Mouse (Mus musculus) intestine, embryonic 16.5 days (tissue): ENCODE data around the gene Abhd14b. TPM values are rescaled to one million over a fixed set of nuclear protein-coding genes. Genes with fewer than 3 reads are reported as not detected.
A peak's percentile ranks its signal among the peaks of the same experiment; 100 is the strongest.

Source experiments
- ATAC-seq: fragments of 200-750 bp; cut with Nextera tagmentation; 2 replicates; pipeline ENCODE4 v1.8.0; 2017; ENCODE audit warnings: moderate TSS enrichment, moderate library complexity
- H3K27ac ChIP-seq: fragments of 300-500 bp; sonication (generic); 2 replicates; pipeline ENCODE4 v1.5.1; 2014; ENCODE audit warnings: mild to moderate bottlenecking, low read length
- H3K27me3 ChIP-seq: fragments of 300-500 bp; sonication (generic); replicated peaks from 2 replicates; pipeline ENCODE4 v1.6.1; 2014; ENCODE audit warnings: low read length, control low read depth, mixed read lengths; ENCODE audit not compliant: control insufficient read depth, insufficient read depth
- H3K36me3 ChIP-seq: fragments of 300-500 bp; sonication (generic); 2 replicates; pipeline ENCODE4 v1.6.1; 2014; ENCODE audit warnings: low read length, control low read depth; ENCODE audit not compliant: control insufficient read depth, insufficient read depth
- H3K4me1 ChIP-seq: fragments of 300-500 bp; sonication (generic); 2 replicates; pipeline ENCODE4 v1.6.1; 2014; ENCODE audit warnings: low read length, control low read depth, mixed read lengths; ENCODE audit not compliant: control insufficient read depth, insufficient read depth
- H3K4me2 ChIP-seq: fragments of 300-500 bp; sonication (generic); 2 replicates; pipeline ENCODE4 v1.6.1; 2014; ENCODE audit warnings: low read depth, low read length, control low read depth
- H3K4me3 ChIP-seq: fragments of 300-500 bp; sonication (generic); 2 replicates; pipeline ENCODE4 v1.5.1; 2014; ENCODE audit warnings: mild to moderate bottlenecking, low read length
- H3K9ac ChIP-seq: fragments of 300-500 bp; sonication (generic); 2 replicates; pipeline ENCODE4 v1.6.1; 2014; ENCODE audit warnings: low read depth, low read length
- H3K9me3 ChIP-seq: fragments of 300-500 bp; sonication (generic); 2 replicates; pipeline ENCODE4 v1.6.1; 2016; ENCODE audit warnings: low read length, control low read depth; ENCODE audit not compliant: control insufficient read depth
- WGBS: fragments of 180-500 bp; shearing (Covaris S2); extraction: QIAGEN DNeasy Blood & Tissue Kit; methylation state at CpG from one replicate; pipeline ENCODE4 v1.1.7; 2014; 5-methylcytosine and 5-hydroxymethylcytosine counted together
- polyA plus RNA-seq: library from polyadenylated mRNA; unstranded; fragments of >200 nt; fragmentation: Nextera tagmentation; extraction: Ambion mirVana; gene quantifications from 2 replicates; pipeline ENCODE4 v1.2.1, GENCODE M21; 2015

Gene Abhd14b
- polyA plus RNA-seq, 1 experiment from 2014 or later: 34.3 TPM

- no peaks in the 10 kb centered on the region for H3K36me3 ChIP-seq
- 88% methylated on average over 16 of the region's 16 CpGs for WGBS
- no peak for ATAC-seq
- H3K9me3 ChIP-seq: no peaks in the 10 kb centered on the region
- no peak overlapping the region for H3K27ac ChIP-seq
- H3K9ac ChIP-seq: no peak overlapping the region
- peaks cover 22% of the 10 kb centered on the region for H3K4me1 ChIP-seq
- no peak overlapping the region for H3K4me2 ChIP-seq
- peaks cover 21% of the 10 kb centered on the region for H3K27me3 ChIP-seq
- H3K4me3 ChIP-seq: no peak overlapping the region
Observed at GRCm38 (mm10) chr9:106461641-106462429, 14.6 kb downstream of the Abhd14b start.

DNA sequence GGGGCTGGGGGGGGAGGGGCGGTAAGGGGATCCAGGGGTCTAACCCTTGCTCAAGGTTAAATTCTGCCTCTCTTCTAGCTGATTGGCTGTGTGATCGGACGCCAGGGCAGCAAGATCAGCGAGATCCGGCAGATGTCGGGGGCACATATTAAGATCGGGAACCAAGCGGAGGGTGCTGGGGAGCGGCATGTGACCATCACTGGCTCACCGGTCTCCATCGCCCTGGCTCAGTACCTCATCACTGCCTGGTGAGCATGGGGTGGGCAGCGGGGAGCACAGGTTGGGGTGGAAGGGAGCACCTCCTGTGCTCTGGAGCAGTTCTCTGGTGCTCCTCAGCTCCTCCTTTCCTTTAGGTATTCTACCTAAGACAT, 15.2 kb downstream of the Abhd14b start:
- Histone ChIP-seq H3K9me3 (no peaks in the 10 kb centered on the region), H3K27ac (no peak overlapping the region), H3K36me3 (no peaks in the 10 kb centered on the region), H3K9ac (no peak overlapping the region), H3K4me2 (no peak overlapping the region), H3K4me1 (peaks cover 16% of the 10 kb centered on the region), H3K4me3 (no peak overlapping the region), H3K27me3 (peaks cover 21% of the 10 kb centered on the region)
- ATAC-seq: no peak
- 94% methylated on average over 12 of the region's 12 CpGs for WGBS

DNA sequence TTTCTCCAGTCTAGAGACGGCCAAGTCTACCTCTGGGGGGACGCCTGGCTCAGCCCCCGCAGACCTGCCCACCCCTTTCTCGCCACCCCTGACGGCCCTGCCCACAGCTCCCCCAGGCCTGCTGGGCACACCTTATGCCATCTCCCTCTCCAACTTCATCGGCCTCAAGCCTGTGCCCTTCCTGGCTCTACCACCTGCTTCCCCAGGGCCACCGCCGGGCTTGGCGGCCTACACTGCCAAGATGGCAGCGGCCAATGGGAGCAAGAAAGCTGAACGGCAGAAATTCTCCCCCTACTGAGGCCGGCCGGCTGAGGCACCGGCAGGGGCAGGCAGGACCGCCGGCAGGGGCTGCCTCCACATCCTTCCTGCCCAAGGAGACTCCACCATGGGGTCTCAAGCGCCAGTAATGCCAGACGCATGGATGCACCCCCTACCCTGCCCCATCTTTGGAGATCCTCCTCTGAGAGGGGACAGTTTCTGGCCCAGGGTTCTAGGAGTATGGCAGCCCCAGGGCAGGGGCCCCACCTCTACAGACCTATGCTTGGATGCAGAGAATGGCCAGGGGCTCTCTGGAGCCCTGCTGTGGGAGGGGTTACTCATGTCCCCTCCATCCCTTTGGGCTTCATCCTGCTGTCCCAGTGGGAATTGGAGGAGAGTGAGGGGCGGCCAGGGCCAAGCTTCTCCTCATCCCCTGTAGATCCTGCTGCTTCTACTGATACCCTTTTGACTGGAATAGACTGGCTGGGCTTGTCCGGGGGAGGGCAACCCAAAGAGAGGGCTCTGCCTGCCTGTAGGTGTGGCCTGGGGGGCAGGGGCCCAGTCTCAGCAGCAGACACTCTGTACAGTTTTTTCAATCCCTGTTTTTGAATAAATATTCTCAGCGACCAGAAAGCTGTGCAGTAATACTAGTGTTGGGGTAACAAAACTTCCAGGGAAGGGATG, 16.1 kb downstream of the Abhd14b start:
- Histone ChIP-seq H3K9ac (no peak overlapping the region), H3K9me3 (no peaks in the 10 kb centered on the region), H3K4me3 (no peak overlapping the region), H3K4me1 (peaks cover 15% of the 10 kb centered on the region), H3K27ac (no peak overlapping the region), H3K36me3 (no peaks in the 10 kb centered on the region), H3K27me3 (peaks cover 21% of the 10 kb centered on the region), H3K4me2 (no peak overlapping the region)
- 85% methylated on average over 21 of the region's 21 CpGs for WGBS
- no peak for ATAC-seq

GRCm38 (mm10) chr9:106464751-106465541, 17.7 kb downstream of the Abhd14b start:
- H3K4me2 ChIP-seq: peak overlapping the region; percentile 98
- peak; percentile 65 for ATAC-seq
- H3K4me1 ChIP-seq: peaks cover 15% of the 10 kb centered on the region
- H3K9me3 ChIP-seq: no peaks in the 10 kb centered on the region
- H3K9ac ChIP-seq: peak overlapping the region; percentile 72
- H3K27me3 ChIP-seq: peaks cover 21% of the 10 kb centered on the region
- 2% methylated on average over 97 of the region's 99 CpGs for WGBS
- H3K4me3 ChIP-seq: peak overlapping the region; percentile 67
- no peak overlapping the region; the same call in 1 of the 2 replicates for H3K27ac ChIP-seq
- no peaks in the 10 kb centered on the region for H3K36me3 ChIP-seq

DNA sequence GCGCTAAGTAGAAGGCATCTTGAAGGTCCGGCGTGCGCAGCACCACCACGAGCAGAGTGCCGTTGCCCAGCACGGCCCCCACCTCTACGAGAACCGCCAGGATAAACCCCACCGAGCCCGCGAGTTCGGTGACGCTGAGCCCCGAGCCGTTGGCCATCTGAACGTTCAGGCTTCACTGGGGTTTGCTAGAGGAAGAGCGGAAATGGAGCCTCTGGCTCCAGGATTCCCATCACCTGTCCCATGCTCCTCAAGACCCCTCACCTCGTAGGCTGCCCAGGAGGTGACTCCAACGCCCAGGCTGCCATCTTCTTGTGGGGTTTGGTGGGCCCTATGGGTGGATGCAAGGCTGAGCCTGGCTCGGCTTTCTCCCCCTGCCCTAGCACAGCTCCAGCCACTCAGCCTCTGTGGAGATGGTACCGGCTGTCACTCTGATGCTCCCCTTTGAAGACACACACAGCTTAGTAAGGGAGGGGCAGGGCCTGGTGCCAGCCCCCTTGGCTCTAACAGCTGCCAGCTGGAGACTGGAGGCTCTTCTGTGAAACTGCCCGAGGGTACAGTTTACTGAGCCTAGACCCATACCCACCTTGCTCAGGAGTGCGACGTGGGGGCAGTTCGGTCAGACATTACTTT, 18.4 kb downstream of the Abhd14b start, which contains the start of gene Gpr62:
Gpr62 (minus strand) TSS at position 368 of the 630 bp plus-strand sequence.
- Histone ChIP-seq H3K36me3 (no peaks in the 10 kb centered on the region), H3K4me2 (peak within 1 kb of the TSS; percentile 98), H3K9me3 (no peaks in the 10 kb centered on the region), H3K9ac (peak within 1 kb of the TSS; percentile 72), H3K27ac (no peak within 1 kb of the TSS; the same call in 1 of the 2 replicates), H3K4me3 (peak within 1 kb of the TSS; percentile 67), H3K27me3 (peaks cover 21% of the 10 kb centered on the region), H3K4me1 (peaks cover 15% of the 10 kb centered on the region)
- 32% methylated on average over 26 of the region's 26 CpGs for WGBS
- no peak for ATAC-seq

DNA sequence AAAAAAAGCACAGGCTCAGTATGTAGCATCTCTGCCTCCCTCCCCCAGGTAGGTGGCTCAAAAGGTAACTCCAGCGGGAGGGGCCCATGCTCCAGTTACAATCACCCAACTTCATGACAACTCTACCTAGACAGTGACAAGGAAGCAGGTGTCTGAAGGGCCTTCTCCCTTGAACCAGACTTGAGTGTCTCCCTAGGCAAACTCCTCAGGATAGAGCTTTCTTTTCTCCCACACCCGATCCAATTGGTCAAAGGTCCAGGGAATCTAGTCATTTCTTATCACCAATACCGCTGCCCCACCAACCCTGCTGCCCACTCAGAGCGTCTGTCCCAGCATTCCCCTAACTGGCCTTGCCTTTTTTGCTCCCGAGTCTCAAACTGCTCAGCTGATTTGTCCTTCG, 19.5 kb downstream of the Abhd14b start:
- no peak overlapping the region for H3K4me2 ChIP-seq
- H3K4me3 ChIP-seq: no peak overlapping the region
- H3K9ac ChIP-seq: no peak overlapping the region
- ATAC-seq: no peak
- no peaks in the 10 kb centered on the region for H3K9me3 ChIP-seq
- peaks cover 18% of the 10 kb centered on the region for H3K4me1 ChIP-seq
- no peak overlapping the region for H3K27ac ChIP-seq
- no peaks in the 10 kb centered on the region for H3K36me3 ChIP-seq
- peaks cover 21% of the 10 kb centered on the region for H3K27me3 ChIP-seq
- 81% methylated on average over 6 of the region's 6 CpGs for WGBS

DNA sequence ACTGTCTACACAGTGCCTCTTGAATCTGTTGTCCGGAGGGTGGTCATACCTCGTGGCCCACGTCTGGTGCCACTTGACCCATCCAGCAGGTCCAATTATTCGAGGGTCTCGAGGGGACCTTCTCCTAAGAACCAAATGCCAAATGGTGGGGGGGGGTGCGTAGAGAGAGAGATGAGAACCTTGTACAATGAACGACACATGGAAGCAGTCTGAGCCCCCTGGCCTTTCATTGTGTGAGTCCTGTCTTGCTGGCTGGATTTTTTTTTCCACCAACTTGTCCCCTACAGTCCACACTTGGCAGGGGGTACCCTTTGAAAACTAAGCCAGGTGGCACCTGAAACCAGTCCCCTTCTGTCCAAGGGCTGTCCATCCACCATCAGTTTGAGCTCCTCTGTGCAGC, 20.5 kb downstream of the Abhd14b start:
- WGBS: 93% methylated on average over 7 of the region's 7 CpGs
- Histone ChIP-seq H3K27me3 (peaks cover 21% of the 10 kb centered on the region), H3K27ac (no peak overlapping the region), H3K4me2 (no peak overlapping the region), H3K9me3 (no peaks in the 10 kb centered on the region), H3K36me3 (no peaks in the 10 kb centered on the region), H3K9ac (no peak overlapping the region), H3K4me3 (no peak overlapping the region), H3K4me1 (peaks cover 25% of the 10 kb centered on the region)
- no peak for ATAC-seq

DNA sequence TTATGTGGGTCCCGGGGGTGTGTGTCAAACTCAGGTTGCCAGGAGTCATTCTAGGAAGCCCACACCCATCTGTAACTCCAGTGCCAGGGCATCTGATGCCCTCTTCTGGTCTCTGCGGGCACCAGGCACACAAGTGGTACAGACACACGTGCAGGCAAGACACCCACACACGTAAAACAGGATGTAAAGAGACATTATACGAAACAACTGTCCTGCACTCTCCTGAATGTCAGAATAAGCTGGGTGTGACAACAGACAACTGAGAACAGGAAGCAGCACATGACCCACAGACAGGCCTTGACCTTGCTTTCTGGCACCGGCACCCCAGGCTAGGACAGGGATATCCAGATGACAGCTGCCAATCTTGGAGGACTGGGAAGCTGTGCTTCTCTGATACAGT, 22.1 kb downstream of the Abhd14b start:
- Histone ChIP-seq H3K36me3 (no peaks in the 10 kb centered on the region), H3K9ac (no peak overlapping the region), H3K4me1 (peaks cover 34% of the 10 kb centered on the region), H3K4me2 (no peak overlapping the region), H3K4me3 (no peak overlapping the region), H3K9me3 (no peaks in the 10 kb centered on the region), H3K27ac (no peak overlapping the region), H3K27me3 (peaks cover 17% of the 10 kb centered on the region)
- no peak for ATAC-seq
- WGBS: 72% methylated on average over 6 of the region's 6 CpGs
